Mouse (Mus musculus): ENCODE measurements at regions not wholly inside any gene's neighbourhood (a gene's known extent, or its start where the extent isn't known, plus 50 kb on each side); places are given as distances from the start of the nearest gene placed in this dataset.

- Histone ChIP-seq H3K27me3 (replicated peaks; ENCODE audit: control insufficient read depth, insufficient read depth, low read length) (no peaks in the 10 kb centered on the region), H3K9ac (ENCODE audit: low read depth, low read length) (no peak overlapping the region), H3K4me1 (replicated peaks; ENCODE audit: control insufficient read depth, insufficient read depth, low read length) (no peaks in the 10 kb centered on the region), H3K36me3 (ENCODE audit: control insufficient read depth, insufficient read depth) (no peaks in the 10 kb centered on the region), H3K4me3 (ENCODE audit: low read depth, low read length) (no peak overlapping the region), H3K9me3 (ENCODE audit: control insufficient read depth) (no peaks in the 10 kb centered on the region), H3K4me2 (replicated peaks; ENCODE audit: low read depth) (no peak overlapping the region), H3K27ac (ENCODE audit: low read depth, low read length) (no peak overlapping the region)
- WGBS: 79% methylated on average over 3 of the region's 3 CpGs
- no peak for TF ChIP-seq CTCF (IDR thresholded peaks at IDR 0.05; ENCODE audit: low read depth)
- ATAC-seq: no peak
Observed at GRCm38 (mm10) chr2:64522233-64522632, 424.4 kb upstream of the Fign start.

- no peak overlapping the region for H3K4me2 ChIP-seq (replicated peaks; ENCODE audit: low read depth)
- no peaks in the 10 kb centered on the region for H3K36me3 ChIP-seq (ENCODE audit: control insufficient read depth, insufficient read depth)
- no peak overlapping the region for H3K27ac ChIP-seq (ENCODE audit: low read depth, low read length)
- H3K4me3 ChIP-seq (ENCODE audit: low read depth, low read length): no peak overlapping the region
- no peaks in the 10 kb centered on the region for H3K9me3 ChIP-seq (ENCODE audit: control insufficient read depth)
- no peak for ATAC-seq
- H3K9ac ChIP-seq (ENCODE audit: low read depth, low read length): no peak overlapping the region
- TF ChIP-seq CTCF (IDR thresholded peaks at IDR 0.05; ENCODE audit: low read depth): no peak
- H3K4me1 ChIP-seq (replicated peaks; ENCODE audit: control insufficient read depth, insufficient read depth, low read length): no peaks in the 10 kb centered on the region
- no peaks in the 10 kb centered on the region for H3K27me3 ChIP-seq (replicated peaks; ENCODE audit: control insufficient read depth, insufficient read depth, low read length)
Observed at GRCm38 (mm10) chr2:64495725-64496124, 397.9 kb upstream of the Fign start.

GRCm38 (mm10) chr2:64466412-64466970 is 368.7 kb upstream of the Fign start:
- H3K4me1 ChIP-seq (replicated peaks; ENCODE audit: control insufficient read depth, insufficient read depth, low read length): no peaks in the 10 kb centered on the region
- no peaks in the 10 kb centered on the region for H3K27me3 ChIP-seq (replicated peaks; ENCODE audit: control insufficient read depth, insufficient read depth, low read length)
- no peaks in the 10 kb centered on the region for H3K36me3 ChIP-seq (ENCODE audit: control insufficient read depth, insufficient read depth)
- no peak overlapping the region for H3K9ac ChIP-seq (ENCODE audit: low read depth, low read length)
- WGBS: 72% methylated on average over 12 of the region's 12 CpGs
- H3K9me3 ChIP-seq (ENCODE audit: control insufficient read depth): no peaks in the 10 kb centered on the region
- no peak for TF ChIP-seq CTCF (IDR thresholded peaks at IDR 0.05; ENCODE audit: low read depth)
- H3K4me3 ChIP-seq (ENCODE audit: low read depth, low read length): no peak overlapping the region
- no peak overlapping the region for H3K27ac ChIP-seq (ENCODE audit: low read depth, low read length)
- no peak for ATAC-seq
- H3K4me2 ChIP-seq (replicated peaks; ENCODE audit: low read depth): no peak overlapping the region

- WGBS: 63% methylated on average over 8 of the region's 8 CpGs
- Histone ChIP-seq H3K27me3 (replicated peaks; ENCODE audit: control insufficient read depth, insufficient read depth, low read length) (no peaks in the 10 kb centered on the region), H3K27ac (ENCODE audit: low read depth, low read length) (no peak overlapping the region), H3K4me1 (replicated peaks; ENCODE audit: control insufficient read depth, insufficient read depth, low read length) (no peaks in the 10 kb centered on the region), H3K4me3 (ENCODE audit: low read depth, low read length) (no peak overlapping the region), H3K4me2 (replicated peaks; ENCODE audit: low read depth) (no peak overlapping the region), H3K9me3 (ENCODE audit: control insufficient read depth) (no peaks in the 10 kb centered on the region), H3K36me3 (ENCODE audit: control insufficient read depth, insufficient read depth) (no peaks in the 10 kb centered on the region), H3K9ac (ENCODE audit: low read depth, low read length) (no peak overlapping the region)
- no peak for ATAC-seq
- TF ChIP-seq CTCF (IDR thresholded peaks at IDR 0.05; ENCODE audit: low read depth): no peak
Observed at GRCm38 (mm10) chr2:64462466-64463114, 364.8 kb upstream of the Fign start.

- Histone ChIP-seq H3K4me2 (replicated peaks; ENCODE audit: low read depth) (no peak overlapping the region), H3K36me3 (ENCODE audit: control insufficient read depth, insufficient read depth) (no peaks in the 10 kb centered on the region), H3K27ac (ENCODE audit: low read depth, low read length) (no peak overlapping the region), H3K27me3 (replicated peaks; ENCODE audit: control insufficient read depth, insufficient read depth, low read length) (no peaks in the 10 kb centered on the region), H3K9me3 (ENCODE audit: control insufficient read depth) (no peaks in the 10 kb centered on the region), H3K4me1 (replicated peaks; ENCODE audit: control insufficient read depth, insufficient read depth, low read length) (no peaks in the 10 kb centered on the region), H3K9ac (ENCODE audit: low read depth, low read length) (no peak overlapping the region), H3K4me3 (ENCODE audit: low read depth, low read length) (no peak overlapping the region)
- 71% methylated on average over 11 of the region's 11 CpGs for WGBS
- no peak for TF ChIP-seq CTCF (IDR thresholded peaks at IDR 0.05; ENCODE audit: low read depth)
- no peak for ATAC-seq
Observed at GRCm38 (mm10) chr2:64462041-64462440, 364.2 kb upstream of the Fign start.

- Histone ChIP-seq H3K36me3 (ENCODE audit: control insufficient read depth, insufficient read depth) (no peaks in the 10 kb centered on the region), H3K9ac (ENCODE audit: low read depth, low read length) (no peak overlapping the region), H3K9me3 (ENCODE audit: control insufficient read depth) (no peaks in the 10 kb centered on the region), H3K27ac (ENCODE audit: low read depth, low read length) (no peak overlapping the region), H3K4me3 (ENCODE audit: low read depth, low read length) (no peak overlapping the region), H3K27me3 (replicated peaks; ENCODE audit: control insufficient read depth, insufficient read depth, low read length) (no peaks in the 10 kb centered on the region), H3K4me2 (replicated peaks; ENCODE audit: low read depth) (no peak overlapping the region), H3K4me1 (replicated peaks; ENCODE audit: control insufficient read depth, insufficient read depth, low read length) (no peaks in the 10 kb centered on the region)
- 80% methylated on average over 9 of the region's 9 CpGs for WGBS
- ATAC-seq: no peak
- no peak for TF ChIP-seq CTCF (IDR thresholded peaks at IDR 0.05; ENCODE audit: low read depth)
Observed at GRCm38 (mm10) chr2:64461636-64462035, 363.8 kb upstream of the Fign start.

Measured in intestine, postnatal 0 days (tissue).